Mouse (Mus musculus) layer of hippocampus, adult 9-10 months (tissue): ENCODE data around the gene Neto2.
A peak's percentile ranks its signal among the peaks of the same experiment; 100 is the strongest.
"Not testable (repeated sequence)": the region's sequence is repeated elsewhere in the genome, so short reads cannot be mapped to it uniquely, and the experiment has no call there.

Source experiments
- DNase-seq: peaks from one replicate; pipeline ENCODE4 v3.0.0; 2022; ENCODE audit warnings: low spot score

Gene Neto2

DNA sequence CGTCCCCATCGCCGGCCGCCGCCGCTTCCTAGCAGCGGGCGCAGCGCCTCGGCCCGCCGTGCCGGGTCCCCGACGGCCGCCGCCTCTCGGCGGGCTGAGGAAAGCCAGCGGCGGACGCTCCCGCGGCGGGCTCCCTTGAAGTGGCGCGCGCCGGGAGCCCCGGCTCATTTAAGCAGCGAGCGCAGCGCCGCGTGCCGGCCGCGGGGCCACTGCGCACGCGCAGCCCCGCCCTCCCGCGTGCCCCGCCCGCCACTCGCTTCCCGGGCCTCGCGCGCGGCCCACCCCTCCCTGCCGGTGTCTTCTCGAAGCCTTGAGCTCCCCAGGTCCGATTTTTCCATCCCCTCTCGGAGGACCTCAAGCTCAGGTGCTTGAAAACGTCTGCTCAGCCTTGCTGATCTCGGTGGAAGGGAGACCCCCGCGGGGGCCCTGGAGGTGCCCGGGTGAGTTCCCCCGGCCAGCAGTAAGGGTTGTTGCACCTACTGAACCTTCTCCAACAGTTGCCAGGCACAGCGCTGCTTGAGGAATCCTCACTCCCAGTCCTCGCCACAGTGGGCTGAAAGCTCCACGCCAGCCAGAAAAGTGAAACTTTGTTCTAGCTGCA is at the start of gene Neto2:
TSS of gene Neto2 (minus strand) at position 174 of the 601 bp plus-strand sequence.
- peak; percentile 10 for DNase-seq

DNA sequence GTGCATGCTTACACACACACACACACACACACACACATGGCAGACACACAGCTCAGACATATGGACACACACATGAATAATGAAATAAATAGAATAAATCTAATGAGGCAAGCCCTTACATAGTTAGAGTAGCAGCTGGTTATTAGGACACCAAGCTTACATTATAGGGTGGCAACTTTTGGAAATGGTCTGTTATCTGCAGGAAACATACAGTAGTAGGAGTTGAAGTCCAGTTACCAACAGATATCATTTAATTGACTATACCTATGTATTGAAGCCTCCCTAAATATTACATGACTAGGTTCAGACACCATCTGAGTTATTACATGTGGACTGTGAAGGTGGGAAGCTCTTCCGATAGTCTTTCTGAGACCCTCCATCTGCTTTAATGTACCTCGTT is 44.3 kb upstream of the Neto2 start:
- DNase-seq = no peak

- DNase-seq = no peak
These were observed 29.8 kb upstream of the Neto2 start for GRCm38 (mm10) chr8:85730545-85730944.

DNA sequence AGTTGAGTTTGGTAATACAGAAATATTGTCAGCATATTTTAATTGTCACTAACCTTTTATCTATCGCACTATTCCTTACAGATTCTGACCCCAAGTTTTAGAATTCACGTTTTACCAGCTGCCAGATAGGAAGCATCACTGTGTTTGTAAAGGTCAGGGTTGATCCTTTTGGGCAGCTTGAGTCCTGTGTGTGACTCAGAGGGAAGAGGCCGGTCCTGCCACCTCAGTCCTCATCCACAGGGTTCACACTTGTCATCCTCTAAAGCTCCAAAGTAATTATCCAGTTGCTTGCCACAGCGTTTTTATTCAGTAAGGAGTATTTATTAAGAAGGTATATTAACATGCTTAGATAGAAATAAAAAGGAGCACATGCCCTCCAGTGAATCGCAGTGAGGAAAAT is 16.5 kb upstream of the Neto2 start:
- no peak for DNase-seq

- DNase-seq = no peak
These were observed 16.0 kb upstream of the Neto2 start for GRCm38 (mm10) chr8:85716696-85717095.

DNA sequence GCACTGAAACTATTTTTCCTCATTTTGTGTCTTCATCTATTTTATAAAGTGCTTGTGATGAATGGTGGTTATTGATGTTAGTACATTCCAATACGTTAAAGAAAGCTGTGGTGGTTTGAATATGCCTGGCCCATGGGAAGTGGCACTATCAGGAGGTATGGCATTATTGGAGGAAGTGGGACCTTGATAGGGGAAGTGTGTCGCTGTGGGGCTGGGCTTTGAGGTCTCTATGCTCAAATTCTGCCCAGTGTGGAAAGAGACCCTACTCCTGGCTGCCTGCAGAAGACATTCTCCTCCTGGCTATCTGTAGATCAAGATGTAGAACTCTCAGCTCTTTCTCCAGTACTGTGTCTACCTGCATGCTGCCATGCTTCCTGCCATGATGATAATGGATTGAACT is 6.3 kb upstream of the Neto2 start:
- DNase-seq = no peak

DNA sequence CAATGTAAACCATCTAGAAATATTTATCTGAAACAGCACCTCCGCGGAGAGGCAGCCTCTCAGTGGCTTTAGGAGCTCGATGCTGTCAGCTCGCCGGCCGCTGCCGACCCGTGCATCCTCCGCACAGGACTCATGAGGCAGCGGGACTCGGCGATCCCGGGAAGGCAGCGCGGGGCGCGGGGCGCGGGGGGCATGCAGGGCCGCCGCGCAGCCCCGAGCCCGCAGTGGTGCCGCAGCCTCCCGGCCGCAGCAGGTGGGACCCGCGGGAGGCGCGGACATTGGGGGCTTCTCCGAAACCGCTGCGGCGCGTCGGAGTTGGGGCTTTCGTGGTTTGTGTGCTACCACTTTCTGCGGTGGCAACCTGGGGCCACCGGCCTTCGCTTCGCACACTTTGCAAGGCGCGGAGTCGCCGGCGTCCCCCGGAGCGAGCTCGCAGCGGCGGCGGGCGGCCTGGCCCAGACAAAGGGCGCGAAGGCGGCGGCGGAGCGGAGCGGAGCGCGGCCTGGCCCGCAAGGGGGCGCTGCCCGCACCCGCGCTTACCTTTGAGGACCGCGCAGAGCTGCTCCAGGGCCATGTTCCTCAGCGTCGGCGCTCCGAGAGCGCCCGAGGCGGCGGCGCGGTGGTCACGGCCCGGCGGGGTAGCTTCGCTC is 498 bp downstream of the Neto2 start:
- DNase-seq = no peak

- peak; percentile 56 for DNase-seq
These were observed 1.7 kb downstream of the Neto2 start for GRCm38 (mm10) chr8:85699051-85699450.

DNA sequence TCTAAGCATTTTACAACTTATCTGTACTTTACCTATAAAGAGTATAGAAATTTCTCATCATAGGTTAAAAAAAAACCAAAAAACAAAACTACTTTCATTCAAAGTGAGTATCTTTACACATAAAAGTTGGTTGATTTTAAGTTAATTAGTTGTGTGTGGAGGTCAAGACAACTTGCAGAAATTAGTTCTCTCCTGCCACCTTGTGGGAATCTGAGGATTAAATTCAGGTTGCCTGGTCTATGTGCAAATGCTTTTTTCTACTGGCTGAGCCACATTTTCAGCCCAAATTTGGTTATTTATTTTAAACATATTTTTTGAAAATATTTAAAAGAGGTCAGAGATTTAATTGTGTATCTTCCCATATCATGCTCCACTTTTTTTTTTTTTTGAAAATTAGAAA is 35.6 kb downstream of the Neto2 start:
- no peak for DNase-seq

DNA sequence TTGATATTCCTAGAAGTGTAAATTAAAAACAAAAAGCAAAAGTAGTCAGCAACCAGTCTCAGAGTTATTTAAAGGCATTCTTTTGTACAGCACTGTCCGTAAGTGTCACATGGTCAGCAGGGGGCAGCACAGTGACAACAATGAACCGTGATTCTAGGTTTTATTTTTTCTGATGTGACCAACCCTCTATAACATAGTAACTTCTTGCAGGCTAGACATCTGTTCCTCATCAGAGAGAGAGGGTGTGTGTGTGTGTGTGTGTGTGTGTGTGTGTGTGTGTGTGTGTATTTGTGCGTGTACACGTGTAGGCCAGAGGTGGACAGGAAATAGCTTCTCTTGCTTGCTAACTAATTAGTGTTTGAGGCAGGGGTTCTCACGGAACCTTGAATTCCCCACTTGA is 38.7 kb downstream of the Neto2 start:
- DNase-seq = no peak

DNA sequence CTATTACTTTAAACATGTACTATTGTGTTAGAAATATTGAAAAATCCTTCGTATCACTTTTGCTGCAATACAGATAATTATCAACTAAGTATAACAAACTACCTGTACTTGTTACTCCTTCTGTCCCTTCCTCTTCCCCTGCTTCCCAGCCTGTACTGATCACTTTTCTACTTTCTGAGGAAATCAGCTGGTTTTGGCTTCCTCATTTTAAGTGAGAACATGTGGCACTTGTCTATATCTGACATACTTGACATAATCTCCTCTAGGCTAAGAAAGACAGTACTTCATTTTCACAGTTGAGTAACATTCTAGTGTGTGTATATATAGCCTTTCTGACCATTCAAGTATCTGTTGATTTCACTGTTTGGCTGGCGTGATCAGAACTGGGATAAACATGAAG is 49.5 kb downstream of the Neto2 start:
- DNase-seq = no peak

DNA sequence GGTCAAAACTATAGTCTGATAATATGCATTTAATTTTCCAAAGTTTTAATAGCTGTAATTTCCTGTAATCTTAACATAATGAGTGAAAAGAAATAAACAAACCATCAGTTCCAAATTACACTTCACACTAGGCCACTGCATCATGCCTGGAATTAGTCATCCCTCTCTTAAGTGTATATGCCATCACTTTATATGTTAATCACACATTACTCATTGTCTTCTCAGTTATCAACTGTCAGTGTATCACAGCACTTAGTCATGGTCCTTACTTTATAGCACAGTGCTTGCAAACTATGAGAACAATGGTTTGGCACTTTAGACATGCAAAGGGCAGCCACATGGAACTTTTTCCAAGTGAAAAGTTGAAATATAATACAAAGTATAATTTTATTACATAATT is 52.2 kb downstream of the Neto2 start:
- DNase-seq = no peak

GRCm38 (mm10) chr8:85644921-85645665 is 55.6 kb downstream of the Neto2 start:
- no peak for DNase-seq

DNA sequence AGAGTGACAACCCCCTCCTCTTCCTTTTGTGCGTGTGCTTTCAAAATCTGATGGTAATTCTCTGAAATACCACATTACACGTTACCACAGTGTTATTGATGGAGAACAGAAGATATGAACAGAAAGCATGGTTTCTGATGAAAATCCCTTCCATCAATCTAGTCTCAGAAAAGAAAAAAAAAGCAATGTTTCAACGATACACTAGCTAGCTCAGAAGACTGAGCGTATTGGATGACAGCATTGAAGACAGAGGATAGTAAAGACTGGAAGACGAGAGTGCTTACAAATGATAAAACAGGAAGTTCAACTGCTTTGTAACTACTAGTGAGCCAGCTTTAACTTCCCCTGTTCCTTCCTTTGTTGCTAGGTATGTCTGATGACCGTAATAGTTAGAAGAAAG is 76.3 kb downstream of the Neto2 start:
- DNase-seq = no peak

- DNase-seq = no peak
These were observed 77.5 kb downstream of the Neto2 start for GRCm38 (mm10) chr8:85623246-85623645.

DNA sequence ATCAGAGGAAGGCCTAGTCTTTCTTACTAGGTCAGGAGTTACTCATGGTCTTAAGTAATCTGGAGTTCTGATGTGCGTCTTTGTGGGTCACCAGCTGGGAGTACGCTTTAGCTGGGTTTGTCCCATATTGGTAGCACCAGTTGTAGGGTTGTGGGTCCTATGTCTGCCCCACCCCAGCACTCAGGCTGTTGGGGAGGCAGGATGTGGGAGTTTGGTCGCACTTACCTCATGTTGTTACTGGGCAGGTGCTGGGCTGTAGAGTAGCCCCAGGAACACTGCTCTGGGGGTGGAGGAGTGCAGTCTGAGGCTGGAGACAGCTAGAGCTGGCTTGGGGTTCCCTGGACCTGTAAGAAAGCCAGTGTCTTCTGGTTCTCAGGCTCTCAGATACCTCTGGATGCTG is 81.9 kb downstream of the Neto2 start:
- DNase-seq = no peak

DNA sequence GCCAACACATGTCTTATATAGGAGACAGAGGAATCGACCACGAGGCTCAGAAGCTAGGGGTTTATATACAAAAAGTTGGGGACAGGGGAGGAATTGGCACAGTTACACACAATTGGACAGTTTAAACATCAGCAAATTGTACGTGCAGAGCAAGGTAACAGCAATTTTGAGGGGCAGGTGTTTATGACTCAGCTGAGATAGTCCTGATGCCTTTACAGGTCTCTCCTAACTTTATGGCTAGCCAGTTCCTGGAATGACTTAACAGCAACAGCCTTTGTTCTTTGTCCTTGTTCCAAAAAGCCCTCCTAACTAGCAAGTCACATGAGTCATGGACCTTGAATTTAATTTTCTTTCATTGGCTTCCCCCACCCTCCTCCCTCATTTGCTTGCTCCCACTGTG is 83.6 kb downstream of the Neto2 start:
- not testable (repeated sequence) for DNase-seq

- no peak for DNase-seq
These were observed 91.9 kb downstream of the Neto2 start for GRCm38 (mm10) chr8:85608836-85609235.

- DNase-seq = no peak
These were observed 92.9 kb downstream of the Neto2 start for GRCm38 (mm10) chr8:85607804-85608203.

- no peak for DNase-seq
These were observed 93.8 kb downstream of the Neto2 start for GRCm38 (mm10) chr8:85606974-85607373.

DNA sequence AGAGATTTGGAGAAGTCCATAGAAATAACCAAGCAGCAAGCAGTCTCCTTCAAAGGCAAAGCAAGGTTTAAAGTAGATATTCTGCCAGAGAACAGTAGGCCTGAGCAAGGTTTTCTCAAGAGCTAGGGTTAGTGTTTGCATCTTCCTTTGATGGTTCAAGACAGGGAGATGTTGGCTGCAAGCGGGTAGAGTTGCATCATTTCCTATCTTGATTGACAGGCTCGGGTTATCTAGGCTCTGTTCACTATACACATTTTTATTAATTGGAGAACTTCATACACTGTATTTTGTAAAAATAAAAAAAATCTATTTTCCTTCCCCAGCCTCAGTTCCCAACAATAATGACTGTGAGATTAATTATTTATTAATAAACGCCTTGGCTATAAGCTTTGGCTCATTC is 94.2 kb downstream of the Neto2 start:
- no peak for DNase-seq

GRCm38 (mm10) chr8:85604201-85604600 is 96.5 kb downstream of the Neto2 start:
- DNase-seq = no peak

DNA sequence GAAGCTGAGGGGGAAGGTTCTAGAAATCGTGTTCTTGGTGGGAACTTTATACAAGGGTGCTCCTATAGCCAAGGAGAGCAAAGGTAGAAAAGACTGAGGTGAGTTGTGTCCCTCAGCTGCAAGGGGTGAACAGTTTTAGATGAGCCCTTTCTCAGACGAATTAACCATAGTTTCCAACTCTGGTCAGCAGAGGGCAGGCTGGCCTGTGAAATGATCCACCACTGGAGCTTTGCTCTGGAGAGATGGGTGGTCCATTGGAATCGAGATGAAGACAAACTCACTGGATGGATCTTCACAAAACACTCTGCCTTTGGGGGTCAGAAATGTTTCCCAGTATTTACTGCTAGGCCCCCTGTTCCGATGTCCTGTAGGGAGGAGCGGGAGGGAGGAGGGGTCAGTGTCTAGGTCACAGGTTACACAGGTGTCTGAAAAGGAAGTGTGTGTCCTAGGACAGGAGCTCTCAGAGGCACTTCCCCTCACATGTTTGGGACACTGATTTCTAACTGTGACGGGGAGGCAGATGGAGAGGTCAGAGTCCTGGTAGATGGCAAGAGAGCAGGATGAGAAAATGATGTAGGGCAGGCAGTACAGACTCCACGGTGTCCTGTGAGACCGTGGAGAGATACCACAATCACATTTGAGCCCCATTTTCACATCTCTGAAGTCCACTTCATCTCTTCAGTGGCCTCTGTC is 97.4 kb downstream of the Neto2 start:
- DNase-seq = peak; percentile 39
